Mouse (Mus musculus): ENCODE measurements around the gene Tmod1. TPM values are rescaled to one million over a fixed set of nuclear protein-coding genes. Genes with fewer than 3 reads are reported as not detected.

The Tmod1 gene
- polyA plus RNA-seq, 1 experiment from 2014 or later = 2.1 TPM

DNA sequence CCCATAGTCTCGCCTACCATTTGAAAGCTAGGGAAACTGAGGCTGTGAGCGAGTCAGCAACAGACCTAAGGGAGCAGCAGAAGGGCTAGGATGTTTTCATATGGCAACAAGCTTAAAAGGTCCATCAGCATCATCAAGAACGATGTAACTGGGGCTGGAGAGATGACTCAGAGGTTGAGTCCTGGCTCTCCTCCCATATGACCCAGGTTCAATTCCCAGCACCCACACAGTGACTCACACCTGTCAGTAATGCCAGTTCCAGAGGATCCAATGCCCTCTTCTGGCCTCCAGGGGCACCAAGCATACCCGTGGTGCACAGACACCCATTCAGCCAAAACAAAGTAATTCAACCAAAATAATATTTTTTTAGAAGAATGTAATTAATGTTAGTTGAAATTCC, 41.5 kb downstream of the Tmod1 start:
- Histone ChIP-seq H3K4me2 (ENCODE audit: low read depth, low read length) (no peak overlapping the region), H3K27me3 (ENCODE audit: control insufficient read depth, insufficient read depth, low read length) (no peaks in the 10 kb centered on the region), H3K36me3 (ENCODE audit: control insufficient read depth, insufficient read depth, low read length) (no peaks in the 10 kb centered on the region), H3K9ac (replicated peaks; ENCODE audit: low read depth, low read length) (no peak overlapping the region), H3K4me3 (ENCODE audit: low read depth, low read length) (no peak overlapping the region), H3K27ac (ENCODE audit: low read depth, low read length) (no peak overlapping the region), H3K4me1 (ENCODE audit: control insufficient read depth, insufficient read depth, low read length) (no peaks in the 10 kb centered on the region; the same call in 1 of the 2 replicates), H3K9me3 (ENCODE audit: control insufficient read depth, low read length) (no peaks in the 10 kb centered on the region)
- no peak for ATAC-seq (ENCODE audit: low read depth)
- 87% methylated on average over 4 of the region's 4 CpGs for WGBS

GRCm38 (mm10) chr4:46082555-46082954, 43.8 kb downstream of the Tmod1 start:
- WGBS = 80% methylated on average over 11 of the region's 11 CpGs
- H3K36me3 ChIP-seq (ENCODE audit: control insufficient read depth, insufficient read depth, low read length) = no peaks in the 10 kb centered on the region
- no peak overlapping the region for H3K9ac ChIP-seq (replicated peaks; ENCODE audit: low read depth, low read length)
- H3K4me1 ChIP-seq (ENCODE audit: control insufficient read depth, insufficient read depth, low read length) = no peaks in the 10 kb centered on the region; the same call in 1 of the 2 replicates
- no peaks in the 10 kb centered on the region for H3K9me3 ChIP-seq (ENCODE audit: control insufficient read depth, low read length)
- H3K4me2 ChIP-seq (ENCODE audit: low read depth, low read length) = no peak overlapping the region
- no peak for ATAC-seq (ENCODE audit: low read depth)
- H3K4me3 ChIP-seq (ENCODE audit: low read depth, low read length) = no peak overlapping the region
- H3K27ac ChIP-seq (ENCODE audit: low read depth, low read length) = no peak overlapping the region
- H3K27me3 ChIP-seq (ENCODE audit: control insufficient read depth, insufficient read depth, low read length) = no peaks in the 10 kb centered on the region

DNA sequence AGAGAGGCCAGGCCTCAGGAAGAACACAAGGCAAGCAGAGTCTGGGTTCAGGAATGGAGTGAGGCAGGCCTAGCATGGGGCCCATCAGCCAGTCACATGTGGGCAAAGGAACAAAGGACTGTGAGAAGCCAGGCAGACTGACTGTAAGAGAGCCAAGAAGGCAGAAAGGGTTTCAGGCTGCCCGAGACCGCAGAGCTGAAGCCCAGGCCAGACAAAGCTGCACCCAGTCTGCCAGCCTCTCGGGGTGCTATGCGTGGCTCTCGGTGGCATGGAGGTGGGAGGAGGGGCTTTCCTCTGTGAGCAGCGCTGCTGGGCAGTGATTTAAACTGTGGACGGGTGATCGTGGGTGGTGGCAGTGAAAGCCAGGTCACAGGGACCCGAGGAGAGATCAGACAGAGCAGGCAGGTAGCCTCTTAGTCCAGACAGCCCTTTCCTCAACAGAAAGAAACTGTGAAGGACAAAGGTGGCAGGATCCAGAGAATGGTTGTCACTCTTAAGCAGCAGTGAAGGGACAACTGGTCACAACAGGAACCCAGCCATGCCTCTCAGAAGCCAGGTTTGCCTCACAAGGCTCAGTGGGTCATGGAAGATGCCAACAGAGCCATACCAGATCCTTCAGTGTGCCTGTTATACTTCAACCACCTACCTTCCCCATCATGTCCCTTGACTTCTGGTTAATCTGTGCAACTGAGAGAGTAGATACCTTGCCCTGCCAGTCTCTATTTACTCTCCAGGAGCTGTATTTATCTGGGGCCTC, 45.9 kb downstream of the Tmod1 start:
- H3K4me1 ChIP-seq (ENCODE audit: control insufficient read depth, insufficient read depth, low read length) = no peaks in the 10 kb centered on the region; the same call in 1 of the 2 replicates
- no peak overlapping the region for H3K9ac ChIP-seq (replicated peaks; ENCODE audit: low read depth, low read length)
- H3K4me2 ChIP-seq (ENCODE audit: low read depth, low read length) = no peak overlapping the region
- no peaks in the 10 kb centered on the region for H3K27me3 ChIP-seq (ENCODE audit: control insufficient read depth, insufficient read depth, low read length)
- no peak for ATAC-seq (ENCODE audit: low read depth)
- no peaks in the 10 kb centered on the region for H3K9me3 ChIP-seq (ENCODE audit: control insufficient read depth, low read length)
- H3K27ac ChIP-seq (ENCODE audit: low read depth, low read length) = peak overlapping the region; percentile 34
- no peak overlapping the region for H3K4me3 ChIP-seq (ENCODE audit: low read depth, low read length)
- WGBS = 64% methylated on average over 9 of the region's 9 CpGs
- no peaks in the 10 kb centered on the region for H3K36me3 ChIP-seq (ENCODE audit: control insufficient read depth, insufficient read depth, low read length)

- H3K27ac ChIP-seq (ENCODE audit: low read depth, low read length) = no peak overlapping the region; the same call in 1 of the 2 replicates
- 39% methylated on average over 9 of the region's 9 CpGs for WGBS
- peak; percentile 51 for ATAC-seq (ENCODE audit: low read depth)
These were observed 46.6 kb downstream of the Tmod1 start for GRCm38 (mm10) chr4:46085223-46085811.

DNA sequence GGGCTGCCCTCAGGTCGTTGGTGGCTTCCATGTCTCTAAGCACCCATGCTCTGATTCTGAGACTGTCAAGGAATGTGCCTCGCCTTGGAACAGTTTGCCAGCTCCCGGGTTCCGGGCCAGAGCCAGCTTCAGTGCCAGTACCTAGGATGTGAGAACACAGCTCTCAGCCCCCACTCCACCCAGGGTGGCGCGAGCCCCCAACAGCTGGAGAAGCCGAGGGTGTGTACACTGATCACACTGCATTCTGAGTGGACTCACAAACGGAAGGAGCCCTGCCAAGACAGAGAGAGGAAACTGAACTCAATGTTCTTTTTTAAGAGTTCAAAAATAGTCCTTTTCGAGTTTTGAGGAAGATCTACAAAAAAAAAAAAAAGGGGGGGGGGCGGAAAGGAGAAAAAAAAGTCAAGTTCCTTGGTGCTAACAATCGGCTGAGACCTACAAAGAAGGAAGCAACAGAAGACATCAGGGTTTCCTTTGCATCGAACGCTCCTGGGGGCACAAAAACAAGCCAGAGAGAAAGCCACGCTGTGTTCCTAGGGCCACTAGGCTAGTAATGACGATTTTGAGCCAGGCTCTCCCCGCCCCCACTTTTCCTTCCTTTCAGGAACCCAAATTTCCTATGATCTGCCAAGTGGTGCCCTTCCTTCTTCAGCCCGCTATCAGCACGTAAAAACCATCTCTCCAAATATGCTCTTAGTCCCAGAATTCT, 48.1 kb downstream of the Tmod1 start:
- no peak overlapping the region for H3K9ac ChIP-seq (replicated peaks; ENCODE audit: low read depth, low read length)
- ATAC-seq (ENCODE audit: low read depth) = no peak
- no peaks in the 10 kb centered on the region for H3K27me3 ChIP-seq (ENCODE audit: control insufficient read depth, insufficient read depth, low read length)
- no peak overlapping the region for H3K4me3 ChIP-seq (ENCODE audit: low read depth, low read length)
- no peaks in the 10 kb centered on the region; the same call in 1 of the 2 replicates for H3K4me1 ChIP-seq (ENCODE audit: control insufficient read depth, insufficient read depth, low read length)
- no peaks in the 10 kb centered on the region for H3K9me3 ChIP-seq (ENCODE audit: control insufficient read depth, low read length)
- no peak overlapping the region for H3K27ac ChIP-seq (ENCODE audit: low read depth, low read length)
- H3K36me3 ChIP-seq (ENCODE audit: control insufficient read depth, insufficient read depth, low read length) = no peaks in the 10 kb centered on the region
- 83% methylated on average over 18 of the region's 18 CpGs for WGBS
- no peak overlapping the region for H3K4me2 ChIP-seq (ENCODE audit: low read depth, low read length)

More at GRCm38 (mm10) chr4:46085223-46085811, 46.6 kb downstream of the Tmod1 start:
- Histone ChIP-seq H3K4me3 (ENCODE audit: low read depth, low read length) (no peak overlapping the region), H3K4me2 (ENCODE audit: low read depth, low read length) (no peak overlapping the region), H3K36me3 (ENCODE audit: control insufficient read depth, insufficient read depth, low read length) (no peaks in the 10 kb centered on the region), H3K9ac (replicated peaks; ENCODE audit: low read depth, low read length) (no peak overlapping the region), H3K4me1 (ENCODE audit: control insufficient read depth, insufficient read depth, low read length) (no peaks in the 10 kb centered on the region; the same call in 1 of the 2 replicates), H3K9me3 (ENCODE audit: control insufficient read depth, low read length) (no peaks in the 10 kb centered on the region), H3K27me3 (ENCODE audit: control insufficient read depth, insufficient read depth, low read length) (no peaks in the 10 kb centered on the region)

DNA sequence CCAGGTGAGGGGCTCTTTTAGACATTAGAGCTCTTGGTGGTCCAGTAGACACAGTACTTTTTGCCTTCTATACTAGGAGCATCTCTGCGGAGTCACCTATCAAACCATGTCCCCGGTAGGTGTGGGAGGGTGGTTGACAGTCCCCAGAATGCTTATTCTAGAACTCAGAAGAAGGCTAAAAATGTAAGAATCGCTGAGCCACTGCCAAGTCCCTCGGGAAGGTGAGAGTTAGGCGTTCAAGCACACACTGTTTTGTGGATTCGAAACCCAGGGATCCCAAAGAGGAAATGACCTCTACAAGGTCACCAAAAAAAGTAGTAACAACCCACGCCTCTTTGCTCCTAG, 48.7 kb downstream of the Tmod1 start:
- Histone ChIP-seq H3K27ac (ENCODE audit: low read depth, low read length) (no peak overlapping the region), H3K27me3 (ENCODE audit: control insufficient read depth, insufficient read depth, low read length) (no peaks in the 10 kb centered on the region), H3K4me3 (ENCODE audit: low read depth, low read length) (no peak overlapping the region), H3K4me1 (ENCODE audit: control insufficient read depth, insufficient read depth, low read length) (no peaks in the 10 kb centered on the region; the same call in 1 of the 2 replicates), H3K36me3 (ENCODE audit: control insufficient read depth, insufficient read depth, low read length) (no peaks in the 10 kb centered on the region), H3K4me2 (ENCODE audit: low read depth, low read length) (no peak overlapping the region), H3K9me3 (ENCODE audit: control insufficient read depth, low read length) (no peaks in the 10 kb centered on the region), H3K9ac (replicated peaks; ENCODE audit: low read depth, low read length) (no peak overlapping the region)
- ATAC-seq (ENCODE audit: low read depth) = no peak
- 86% methylated on average over 7 of the region's 7 CpGs for whole genome bisulfite sequencing

- Histone ChIP-seq H3K36me3 (ENCODE audit: control insufficient read depth, insufficient read depth, low read length) (no peaks in the 10 kb centered on the region), H3K4me2 (ENCODE audit: low read depth, low read length) (no peak overlapping the region), H3K27me3 (ENCODE audit: control insufficient read depth, insufficient read depth, low read length) (no peaks in the 10 kb centered on the region), H3K4me3 (ENCODE audit: low read depth, low read length) (no peak overlapping the region), H3K27ac (ENCODE audit: low read depth, low read length) (no peak overlapping the region), H3K9me3 (ENCODE audit: control insufficient read depth, low read length) (no peaks in the 10 kb centered on the region), H3K9ac (replicated peaks; ENCODE audit: low read depth, low read length) (no peak overlapping the region), H3K4me1 (ENCODE audit: control insufficient read depth, insufficient read depth, low read length) (no peaks in the 10 kb centered on the region; the same call in 1 of the 2 replicates)
- no peak for ATAC-seq (ENCODE audit: low read depth)
- 29% methylated on average over 2 of the region's 5 CpGs for WGBS
These were observed 49.1 kb downstream of the Tmod1 start for GRCm38 (mm10) chr4:46087852-46088251.

DNA sequence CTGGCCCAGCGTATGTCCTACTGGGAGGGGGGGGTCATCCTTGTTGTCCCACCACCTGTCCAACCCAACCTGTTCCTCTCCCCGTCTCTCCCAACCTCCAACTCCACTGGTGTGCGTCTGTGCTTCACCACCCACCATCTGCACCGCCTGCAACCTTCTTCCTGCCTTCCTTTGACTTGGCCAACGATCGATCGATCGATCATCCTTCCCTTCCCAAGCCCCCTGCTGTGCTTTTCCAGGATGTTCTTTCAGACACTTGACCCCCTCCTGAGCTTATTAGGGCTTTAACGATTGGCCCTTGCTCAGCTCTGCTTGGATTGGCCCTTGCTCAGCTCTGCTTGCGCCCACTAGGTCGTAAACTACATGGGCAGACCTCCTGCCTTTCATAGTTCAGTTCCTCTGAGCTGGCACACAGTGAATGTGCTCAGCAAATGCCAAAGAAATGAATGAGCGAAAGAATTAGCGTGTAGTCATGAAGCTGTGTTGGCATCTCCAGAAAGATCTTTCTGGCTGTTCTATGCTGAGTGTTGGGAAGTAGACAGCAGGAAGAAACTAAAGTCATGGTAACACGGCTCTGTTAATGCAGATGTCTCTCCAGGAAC, 50.9 kb downstream of the Tmod1 start:
- no peaks in the 10 kb centered on the region for H3K9me3 ChIP-seq (ENCODE audit: control insufficient read depth, low read length)
- ATAC-seq (ENCODE audit: low read depth) = no peak
- 30% methylated on average over 14 of the region's 14 CpGs for WGBS
- H3K27ac ChIP-seq (ENCODE audit: low read depth, low read length) = no peak overlapping the region
- no peak overlapping the region for H3K4me2 ChIP-seq (ENCODE audit: low read depth, low read length)
- H3K4me1 ChIP-seq (ENCODE audit: control insufficient read depth, insufficient read depth, low read length) = no peaks in the 10 kb centered on the region; the same call in 1 of the 2 replicates
- H3K27me3 ChIP-seq (ENCODE audit: control insufficient read depth, insufficient read depth, low read length) = no peaks in the 10 kb centered on the region
- H3K9ac ChIP-seq (replicated peaks; ENCODE audit: low read depth, low read length) = no peak overlapping the region
- no peaks in the 10 kb centered on the region for H3K36me3 ChIP-seq (ENCODE audit: control insufficient read depth, insufficient read depth, low read length)
- H3K4me3 ChIP-seq (ENCODE audit: low read depth, low read length) = no peak overlapping the region
